17 mouse cellular contexts compared by ENCODE assay signal in the genomic region with DNA sequence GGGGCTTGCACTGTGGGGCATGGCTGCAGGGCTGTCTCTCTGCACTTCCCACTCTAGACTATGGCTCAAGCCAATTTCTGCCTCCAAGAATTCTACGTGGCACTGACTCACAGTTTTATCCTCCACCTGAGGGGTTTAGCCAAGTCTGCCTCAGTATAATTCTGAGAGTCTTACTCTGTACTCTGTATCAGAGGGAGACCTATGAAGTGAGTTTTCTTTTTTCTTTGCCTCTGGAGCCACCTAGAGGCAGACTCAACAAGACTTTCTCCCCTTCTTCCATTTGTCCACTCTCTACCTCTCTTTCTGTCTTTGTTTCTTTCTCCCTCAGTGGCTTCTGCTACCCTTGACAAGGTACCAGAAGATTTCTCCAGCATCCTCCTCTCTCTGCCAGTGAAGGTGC. TPM values are rescaled to one million over a fixed set of nuclear protein-coding genes. Genes with fewer than 3 reads are reported as not detected.
DNase-seq lines count a peak whose midpoint lies in the region; ATAC-seq lines count a peak whose summit lies in the region.
"Had no signal": no experiment of that assay in that cellular context is flagged by ENCODE, and none has a peak within 500 bp of the region (broad histone marks: within the 10 kb centered on the region; RNA-seq: fewer than 3 reads in every experiment).

No protein-coding gene starts in this region.

- H3K4me3 ChIP-seq in midbrain, embryonic 13.5 days (replicated peaks): no peak overlapping the region
- H3K4me3 ChIP-seq in midbrain, embryonic 10.5 days: no peak overlapping the region
- H3K4me3 ChIP-seq: embryonic facial prominence, embryonic 15.5 days; myocyte had no signal

- ATAC-seq in frontal cortex, adult (ENCODE audit: low TSS enrichment): peak; percentile 95
- 0 out of 2 replicates have a peak, but pooled peaks have one; percentile 56 for ATAC-seq in midbrain, embryonic 13.5 days

- no peaks in the 10 kb centered on the region for H3K27me3 ChIP-seq in midbrain, embryonic 13.5 days
- no peaks in the 10 kb centered on the region for H3K27me3 ChIP-seq in midbrain, embryonic 10.5 days (ENCODE audit: low read depth, poor library complexity, severe bottlenecking)
- H3K27me3 ChIP-seq: embryonic facial prominence, embryonic 15.5 days had no signal

- no peak overlapping the region for H3K27ac ChIP-seq in midbrain, embryonic 13.5 days
- no peak overlapping the region for H3K27ac ChIP-seq in midbrain, embryonic 10.5 days (replicated peaks)
- H3K27ac ChIP-seq: embryonic facial prominence, embryonic 15.5 days had no signal

- DNase-seq in frontal cortex, postnatal 14 days (ENCODE audit: low spot score in 2 of 2): no peak
- no peak for DNase-seq in midbrain, embryonic 10.5 days (ENCODE audit: low spot score)
- peak; percentile 30 for DNase-seq in embryo, embryonic 11 days
- peak; percentile 5 for DNase-seq in retina, postnatal 7 days (ENCODE audit: low read depth, low spot score)
- no peak for DNase-seq in layer of hippocampus, postnatal 10 days (ENCODE audit: low spot score in 2 of 2)
- DNase-seq: adrenal gland, postnatal 14 days; spleen, adult 18-20 months; thymus, postnatal 25 days had no signal

- no peaks in the 10 kb centered on the region for H3K9me3 ChIP-seq in midbrain, embryonic 13.5 days
- H3K9me3 ChIP-seq in midbrain, embryonic 10.5 days (replicated peaks): no peaks in the 10 kb centered on the region
- H3K9me3 ChIP-seq: embryonic facial prominence, embryonic 15.5 days; G1E had no signal

- no peaks in the 10 kb centered on the region for H3K4me1 ChIP-seq in midbrain, embryonic 13.5 days (replicated peaks)
- H3K4me1 ChIP-seq in midbrain, embryonic 10.5 days: no peaks in the 10 kb centered on the region
- H3K4me1 ChIP-seq: embryonic facial prominence, embryonic 15.5 days had no signal

- H3K9ac ChIP-seq in midbrain, embryonic 13.5 days (replicated peaks): no peak overlapping the region
- H3K9ac ChIP-seq: embryonic facial prominence, embryonic 15.5 days had no signal

- 68% methylated on average over 1 of the region's 1 CpGs for WGBS in midbrain, embryonic 13.5 days
- WGBS in midbrain, embryonic 10.5 days: 38% methylated on average over 1 of the region's 1 CpGs

- no peaks in the 10 kb centered on the region for H3K36me3 ChIP-seq in midbrain, embryonic 13.5 days
- H3K36me3 ChIP-seq in midbrain, embryonic 10.5 days: no peaks in the 10 kb centered on the region
- H3K36me3 ChIP-seq: embryonic facial prominence, embryonic 15.5 days; G1E had no signal

- H3K4me2 ChIP-seq in midbrain, embryonic 13.5 days (replicated peaks): no peak overlapping the region
- H3K4me2 ChIP-seq: embryonic facial prominence, embryonic 15.5 days had no signal

RNA-seq across cellular contexts. Expression of gene Olfr1370, which starts 24.6 kb away (rescaled TPM):
- not detected in 2 replicates for polyA plus RNA-seq in midbrain, embryonic 13.5 days (2015; fragmentation: Nextera tagmentation; extraction: Ambion mirVana)
- polyA plus RNA-seq in midbrain, embryonic 10.5 days (2016; fragmentation: Nextera tagmentation; extraction: Ambion mirVana): not detected in 2 replicates
- not detected for total RNA-seq in layer of hippocampus, postnatal 10 days (2021)
- total RNA-seq: adrenal gland, postnatal 14 days; left cerebral cortex, postnatal 10 days had no signal
- polyA plus RNA-seq: G1E; gonadal fat pad, adult 2 months; intestine, embryonic 14.5 days; lung, embryonic 16.5 days; myocyte had no signal

Comparison
In these comparisons a context has a peak if more than half of its experiments do, and no peak if none do; other contexts are left out.
1. DNase-seq: peak in embryo, embryonic 11 days (single experiment) and retina, postnatal 7 days (single experiment); none in frontal cortex, postnatal 14 days (0 of 2), midbrain, embryonic 10.5 days (single experiment) and layer of hippocampus, postnatal 10 days (0 of 2).